Mouse (Mus musculus) midbrain, embryonic 13.5 days (tissue): ENCODE measurements around the gene Ccdc148. TPM values are rescaled to one million over a fixed set of nuclear protein-coding genes. Genes with fewer than 3 reads are reported as not detected.

Experiments used
- ATAC-seq: fragments of 200-750 bp; cut with Nextera tagmentation; 2 replicates; pipeline ENCODE4 v1.8.0; 2017; ENCODE audit warnings: mild to moderate bottlenecking, moderate TSS enrichment, moderate library complexity
- H3K27ac ChIP-seq: fragments of 300-500 bp; sonication (generic); 2 replicates; pipeline ENCODE4 v1.5.1; 2015; ENCODE audit warnings: inconsistent platforms, mild to moderate bottlenecking, moderate library complexity
- H3K27me3 ChIP-seq: fragments of 300-500 bp; sonication (generic); 2 replicates; pipeline ENCODE4 v1.6.1; 2015; ENCODE audit warnings: mild to moderate bottlenecking, inconsistent platforms
- H3K36me3 ChIP-seq: fragments of 300-500 bp; sonication (generic); 2 replicates; pipeline ENCODE4 v1.6.1; 2015; ENCODE audit warnings: mild to moderate bottlenecking, inconsistent platforms
- H3K4me1 ChIP-seq: fragments of 300-500 bp; sonication (generic); replicated peaks from 2 replicates; pipeline ENCODE4 v1.6.1; 2015; ENCODE audit warnings: inconsistent platforms
- H3K4me2 ChIP-seq: fragments of 300-500 bp; sonication (generic); replicated peaks from 2 replicates; pipeline ENCODE4 v1.6.1; 2015; ENCODE audit warnings: moderate library complexity, mild to moderate bottlenecking, inconsistent platforms
- H3K4me3 ChIP-seq: fragments of 300-500 bp; sonication (generic); replicated peaks from 2 replicates; pipeline ENCODE4 v1.5.1; 2015; ENCODE audit warnings: mild to moderate bottlenecking, inconsistent platforms
- H3K9ac ChIP-seq: fragments of 300-500 bp; sonication (generic); replicated peaks from 2 replicates; pipeline ENCODE4 v1.6.1; 2015; ENCODE audit warnings: mild to moderate bottlenecking, inconsistent platforms
- H3K9me3 ChIP-seq: fragments of 300-500 bp; sonication (generic); 2 replicates; pipeline ENCODE4 v1.6.1; 2016; ENCODE audit warnings: mild to moderate bottlenecking, inconsistent platforms
- WGBS: fragments of 180-500 bp; shearing (Covaris S2); methylation state at CpG from one replicate; pipeline ENCODE4 v1.1.7; 2015; 5-methylcytosine and 5-hydroxymethylcytosine counted together
- polyA plus RNA-seq: library from polyadenylated mRNA; unstranded; fragments of >200 nt; fragmentation: Nextera tagmentation; extraction: Ambion mirVana; gene quantifications from 2 replicates; pipeline ENCODE4 v1.2.1, GENCODE M21; 2015

Gene Ccdc148
- polyA plus RNA-seq, 1 experiment from 2014 or later, result 3.3 TPM

DNA sequence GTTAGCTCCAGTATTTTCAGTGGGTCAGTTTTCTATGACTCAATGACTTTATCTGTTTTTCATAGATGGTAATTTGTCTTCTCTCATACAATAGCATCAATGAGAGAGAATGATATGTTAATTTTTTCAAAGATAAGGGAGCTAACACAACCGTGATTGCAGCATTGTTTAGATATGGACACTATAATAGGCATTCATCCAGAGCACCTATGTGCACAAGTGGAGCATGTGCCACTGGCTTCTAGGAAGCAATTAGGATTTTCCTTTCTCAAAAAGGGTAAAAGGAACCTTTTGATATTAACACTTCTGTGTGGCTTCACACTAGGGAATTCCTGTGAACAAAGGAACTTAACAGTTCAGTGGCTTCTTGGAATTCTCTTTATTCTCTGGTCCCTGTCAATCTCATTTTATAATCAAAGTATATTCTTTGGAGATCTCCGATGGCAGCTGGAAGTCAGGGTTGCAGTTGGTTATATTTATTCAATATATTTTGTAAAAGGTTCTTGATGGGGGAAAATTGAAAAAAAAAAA, 203.6 kb downstream of the Ccdc148 start:
- H3K4me3 ChIP-seq, result no peak overlapping the region
- peaks cover 7% of the 10 kb centered on the region; the same call in 1 of the 2 replicates for H3K4me1 ChIP-seq
- no peak overlapping the region for H3K4me2 ChIP-seq
- no peaks in the 10 kb centered on the region for H3K36me3 ChIP-seq
- H3K27me3 ChIP-seq, result no peaks in the 10 kb centered on the region
- no peak overlapping the region for H3K27ac ChIP-seq
- WGBS, result 6% methylated on average over 2 of the region's 2 CpGs
- ATAC-seq, result peak; percentile 40; the same call in 1 of the 2 replicates
- 0 out of 2 replicates have a peak, but pooled peaks cover 4% of the 10 kb centered on the region for H3K9me3 ChIP-seq
- H3K9ac ChIP-seq, result no peak overlapping the region

DNA sequence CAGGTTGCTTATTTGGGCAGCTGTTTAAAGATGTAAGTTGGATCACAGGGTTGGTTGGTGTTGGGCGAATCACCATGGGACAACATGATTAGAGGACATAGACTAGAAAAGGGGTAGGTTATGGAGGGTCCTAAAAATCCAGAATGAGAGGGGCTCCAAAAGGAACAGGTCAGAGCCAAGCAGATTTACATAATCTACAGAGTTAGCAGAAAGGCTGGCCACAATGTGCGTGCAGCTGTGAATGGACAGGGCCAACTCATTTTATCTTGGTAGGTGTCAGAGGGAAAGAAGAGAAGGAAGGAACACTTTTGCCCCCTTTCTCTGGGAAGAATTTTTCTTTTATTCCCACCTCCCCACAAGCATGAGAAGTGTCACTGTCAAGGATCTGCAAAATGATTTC, 204.1 kb downstream of the Ccdc148 start:
- 36% methylated on average over 2 of the region's 2 CpGs for WGBS
- Histone ChIP-seq H3K9me3 (0 out of 2 replicates have a peak, but pooled peaks cover 4% of the 10 kb centered on the region), H3K36me3 (no peaks in the 10 kb centered on the region), H3K27ac (no peak overlapping the region), H3K4me1 (peaks cover 7% of the 10 kb centered on the region; the same call in 1 of the 2 replicates), H3K27me3 (no peaks in the 10 kb centered on the region), H3K4me3 (no peak overlapping the region), H3K9ac (no peak overlapping the region), H3K4me2 (no peak overlapping the region)
- no peak for ATAC-seq

- no peak for ATAC-seq
- H3K36me3 ChIP-seq, result no peaks in the 10 kb centered on the region
- peaks cover 4% of the 10 kb centered on the region; the same call in 1 of the 2 replicates for H3K4me1 ChIP-seq
Measured at GRCm38 (mm10) chr2:58952101-58952500, 208.4 kb downstream of the Ccdc148 start.

GRCm38 (mm10) chr2:58948796-58949195, 211.7 kb downstream of the Ccdc148 start:
- H3K4me2 ChIP-seq, result no peak overlapping the region
- H3K9me3 ChIP-seq, result no peaks in the 10 kb centered on the region
- 68% methylated on average over 7 of the region's 7 CpGs for WGBS
- no peak overlapping the region for H3K27ac ChIP-seq
- H3K9ac ChIP-seq, result no peak overlapping the region
- H3K36me3 ChIP-seq, result no peaks in the 10 kb centered on the region
- H3K4me1 ChIP-seq, result no peaks in the 10 kb centered on the region
- no peak overlapping the region for H3K4me3 ChIP-seq
- no peak for ATAC-seq
- H3K27me3 ChIP-seq, result no peaks in the 10 kb centered on the region

More at GRCm38 (mm10) chr2:58952101-58952500, 208.4 kb downstream of the Ccdc148 start:
- Histone ChIP-seq H3K4me3 (no peak overlapping the region), H3K9ac (no peak overlapping the region), H3K9me3 (0 out of 2 replicates have a peak, but pooled peaks cover 4% of the 10 kb centered on the region), H3K4me2 (no peak overlapping the region), H3K27ac (no peak overlapping the region), H3K27me3 (no peaks in the 10 kb centered on the region)
- WGBS, result 96% methylated on average over 3 of the region's 3 CpGs

- H3K4me2 ChIP-seq, result no peak overlapping the region
- no peaks in the 10 kb centered on the region for H3K9me3 ChIP-seq
- ATAC-seq, result no peak
- no peaks in the 10 kb centered on the region for H3K36me3 ChIP-seq
- no peak overlapping the region for H3K27ac ChIP-seq
- 82% methylated on average over 4 of the region's 4 CpGs for WGBS
- no peaks in the 10 kb centered on the region for H3K4me1 ChIP-seq
- no peak overlapping the region for H3K9ac ChIP-seq
- H3K4me3 ChIP-seq, result no peak overlapping the region
- no peaks in the 10 kb centered on the region for H3K27me3 ChIP-seq
Measured at GRCm38 (mm10) chr2:58941361-58941760, 219.1 kb downstream of the Ccdc148 start.

- H3K27me3 ChIP-seq, result no peaks in the 10 kb centered on the region
- no peak overlapping the region for H3K4me2 ChIP-seq
- no peak for ATAC-seq
- no peaks in the 10 kb centered on the region for H3K4me1 ChIP-seq
- 92% methylated on average over 2 of the region's 2 CpGs for WGBS
- H3K4me3 ChIP-seq, result no peak overlapping the region
- no peaks in the 10 kb centered on the region for H3K36me3 ChIP-seq
- H3K27ac ChIP-seq, result no peak overlapping the region
- H3K9ac ChIP-seq, result no peak overlapping the region
- no peaks in the 10 kb centered on the region for H3K9me3 ChIP-seq
Measured at GRCm38 (mm10) chr2:58925551-58925950, 234.9 kb downstream of the Ccdc148 start.

- H3K9ac ChIP-seq, result no peak overlapping the region
- ATAC-seq, result no peak
- H3K27me3 ChIP-seq, result no peaks in the 10 kb centered on the region
- no peak overlapping the region for H3K4me3 ChIP-seq
- no peaks in the 10 kb centered on the region for H3K4me1 ChIP-seq
- H3K36me3 ChIP-seq, result no peaks in the 10 kb centered on the region
- no peak overlapping the region for H3K27ac ChIP-seq
- H3K4me2 ChIP-seq, result no peak overlapping the region
- WGBS, result 47% methylated on average over 4 of the region's 4 CpGs
- no peaks in the 10 kb centered on the region for H3K9me3 ChIP-seq
Measured at GRCm38 (mm10) chr2:58918351-58918750, 242.1 kb downstream of the Ccdc148 start.

GRCm38 (mm10) chr2:58912339-58912738, 248.1 kb downstream of the Ccdc148 start:
- WGBS, result 90% methylated on average over 9 of the region's 9 CpGs
- H3K4me2 ChIP-seq, result no peak overlapping the region
- H3K9ac ChIP-seq, result no peak overlapping the region
- H3K27me3 ChIP-seq, result no peaks in the 10 kb centered on the region
- ATAC-seq, result no peak
- no peak overlapping the region for H3K27ac ChIP-seq
- H3K36me3 ChIP-seq, result no peaks in the 10 kb centered on the region
- H3K4me3 ChIP-seq, result no peak overlapping the region
- 0 out of 2 replicates have a peak, but pooled peaks cover under 1% of the 10 kb centered on the region for H3K4me1 ChIP-seq
- no peaks in the 10 kb centered on the region for H3K9me3 ChIP-seq

DNA sequence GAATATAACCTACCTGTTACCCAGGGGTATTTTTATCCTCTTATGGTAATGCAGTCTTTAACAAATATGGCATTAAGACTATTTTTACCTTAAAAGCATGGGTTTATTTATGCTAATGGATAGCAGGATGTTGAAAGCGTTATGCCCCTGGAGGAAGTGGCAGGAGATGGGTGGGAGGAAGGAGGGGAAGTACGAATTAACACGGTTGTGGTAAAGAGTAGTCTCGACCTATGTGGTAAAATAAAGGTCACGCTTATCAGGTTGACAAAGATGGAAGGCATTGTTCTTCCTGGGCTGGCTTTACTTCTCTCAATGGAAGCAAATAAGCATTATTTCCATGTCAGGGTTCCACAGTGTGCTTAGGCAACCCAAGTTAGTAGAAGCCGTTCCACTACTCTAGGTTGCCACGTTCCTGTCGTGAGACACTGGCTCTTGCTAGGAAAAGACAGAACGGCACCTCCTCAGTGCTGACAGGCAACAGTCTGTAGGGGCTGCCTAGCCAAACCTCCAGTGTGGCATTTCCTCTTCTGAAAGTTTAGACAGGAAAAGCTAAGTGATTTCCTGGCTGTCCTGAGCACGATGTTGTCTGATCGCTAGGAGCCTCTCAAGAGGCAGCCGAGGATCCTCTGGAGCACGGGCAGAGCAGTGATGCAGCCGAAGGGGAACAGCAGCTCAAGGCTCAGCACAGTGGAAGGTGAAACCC, 253.5 kb downstream of the Ccdc148 start:
- H3K9me3 ChIP-seq, result no peaks in the 10 kb centered on the region
- peak overlapping the region; percentile 30 for H3K4me2 ChIP-seq
- no peaks in the 10 kb centered on the region for H3K36me3 ChIP-seq
- H3K9ac ChIP-seq, result no peak overlapping the region
- peaks cover 4% of the 10 kb centered on the region; the same call in 1 of the 2 replicates for H3K27me3 ChIP-seq
- H3K27ac ChIP-seq, result no peak overlapping the region
- WGBS, result 45% methylated on average over 14 of the region's 14 CpGs
- peaks cover 8% of the 10 kb centered on the region; the same call in 1 of the 2 replicates for H3K4me1 ChIP-seq
- ATAC-seq, result 0 out of 2 replicates have a peak, but pooled peaks have one; percentile 14
- H3K4me3 ChIP-seq, result no peak overlapping the region

GRCm38 (mm10) chr2:58905057-58905456, 255.4 kb downstream of the Ccdc148 start:
- Histone ChIP-seq H3K4me1 (peaks cover 8% of the 10 kb centered on the region; the same call in 1 of the 2 replicates), H3K4me2 (no peak overlapping the region), H3K4me3 (no peak overlapping the region), H3K27ac (no peak overlapping the region), H3K36me3 (no peaks in the 10 kb centered on the region), H3K9me3 (no peaks in the 10 kb centered on the region), H3K27me3 (peaks cover 4% of the 10 kb centered on the region; the same call in 1 of the 2 replicates), H3K9ac (no peak overlapping the region)
- ATAC-seq, result no peak
- 70% methylated on average over 4 of the region's 4 CpGs for WGBS

- Histone ChIP-seq H3K9ac (no peak overlapping the region), H3K4me2 (no peak overlapping the region), H3K36me3 (no peaks in the 10 kb centered on the region), H3K4me3 (no peak overlapping the region), H3K9me3 (no peaks in the 10 kb centered on the region), H3K27ac (no peak overlapping the region), H3K27me3 (no peaks in the 10 kb centered on the region), H3K4me1 (peaks cover 4% of the 10 kb centered on the region; the same call in 1 of the 2 replicates)
- 33% methylated on average over 3 of the region's 3 CpGs for WGBS
- no peak for ATAC-seq
Measured at GRCm38 (mm10) chr2:58879876-58880275, 280.6 kb downstream of the Ccdc148 start.

DNA sequence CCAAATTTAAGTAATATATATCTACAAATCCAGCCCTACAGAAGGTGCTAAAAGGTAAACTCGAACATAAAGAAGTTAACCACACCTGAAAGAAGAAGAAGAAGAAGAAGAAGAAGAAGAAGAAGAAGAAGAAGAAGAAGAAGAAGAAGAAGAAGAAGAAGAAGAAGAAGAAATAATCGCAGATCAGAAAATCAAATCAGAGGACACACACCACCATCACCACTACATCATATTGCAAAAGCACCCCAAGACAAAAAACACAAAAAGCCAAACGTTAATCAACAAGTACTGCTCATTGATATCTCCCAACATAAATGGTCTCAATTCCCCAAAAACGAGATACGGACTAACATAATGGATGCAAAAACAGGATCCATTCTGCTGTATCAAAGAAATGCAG, 301.3 kb downstream of the Ccdc148 start, which contains the start of gene Gm11099:
Gene Gm11099, plus strand, starts transcription at position 301 of the 400 bp plus-strand sequence.
- 90% methylated on average over 5 of the region's 5 CpGs for WGBS
- Histone ChIP-seq H3K36me3 (no peaks in the 10 kb centered on the region), H3K4me2 (no peak within 1 kb of the TSS), H3K9ac (no peak within 1 kb of the TSS), H3K27me3 (no peaks in the 10 kb centered on the region), H3K9me3 (no peaks in the 10 kb centered on the region), H3K4me3 (no peak within 1 kb of the TSS), H3K27ac (no peak within 1 kb of the TSS), H3K4me1 (no peaks in the 10 kb centered on the region)
- ATAC-seq, result no peak
